Mouse (Mus musculus): ENCODE measurements at regions not wholly inside any gene's neighbourhood (a gene's known extent, or its start where the extent isn't known, plus 50 kb on each side); places are given as distances from the start of the nearest gene placed in this dataset.

- no peak for TF ChIP-seq FLI1 (IDR thresholded peaks at IDR 0.05; ENCODE audit: low read length)
- no peak for TF ChIP-seq GATA1 (IDR thresholded peaks at IDR 0.05; ENCODE audit: borderline replicate concordance, low read length)
- H3K4me3 ChIP-seq (replicated peaks), result no peak overlapping the region
- H3K4me1 ChIP-seq, result peaks cover 8% of the 10 kb centered on the region; the same call in 1 of the 2 replicates
- H3K9me3 ChIP-seq, result no peaks in the 10 kb centered on the region
- peaks cover 5% of the 10 kb centered on the region for H3K27me3 ChIP-seq (replicated peaks)
- no peaks in the 10 kb centered on the region for H3K36me3 ChIP-seq (replicated peaks; ENCODE audit: low read length)
Observed at GRCm38 (mm10) chr3:66661826-66662618, 319.2 kb upstream of the Rsrc1 start.

DNA sequence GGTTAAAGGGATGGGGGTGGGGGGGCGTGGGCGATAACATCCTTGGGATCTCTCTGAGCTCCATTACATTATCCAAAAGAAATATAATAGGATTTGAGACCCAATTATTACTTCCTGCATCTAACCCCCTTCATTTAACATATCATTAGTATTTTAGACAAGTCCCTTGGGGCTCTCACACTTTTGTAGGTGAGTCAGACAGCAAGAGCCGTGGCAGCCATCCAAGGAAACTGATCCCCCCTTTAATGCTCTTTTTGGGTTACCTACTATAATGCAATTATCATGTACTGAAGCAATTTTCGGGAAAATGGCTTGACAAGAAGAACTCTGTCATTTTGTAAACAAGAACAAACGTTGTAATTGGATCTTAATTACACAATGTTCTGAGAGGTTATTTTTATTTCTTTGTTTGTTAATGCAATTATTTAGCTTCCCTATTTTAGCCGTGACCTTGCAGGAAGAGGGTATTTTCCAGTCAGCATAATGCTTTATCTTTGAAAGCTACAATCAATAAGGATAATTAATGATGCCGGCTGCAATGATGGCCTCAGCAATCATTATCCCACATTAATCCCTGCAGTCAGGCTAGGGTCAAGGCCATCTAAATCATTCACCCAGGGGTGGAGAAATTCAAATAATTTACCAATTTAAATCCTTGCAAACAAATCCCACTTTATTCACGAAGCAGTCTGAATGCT lies 297.5 kb upstream of the Rsrc1 start:
- Histone ChIP-seq H3K4me1 (no peaks in the 10 kb centered on the region), H3K4me3 (replicated peaks) (no peak overlapping the region), H3K36me3 (replicated peaks; ENCODE audit: low read length) (no peaks in the 10 kb centered on the region), H3K9me3 (peaks cover 17% of the 10 kb centered on the region), H3K27me3 (replicated peaks) (peaks cover 1% of the 10 kb centered on the region)
- TF ChIP-seq FLI1 (IDR thresholded peaks at IDR 0.05; ENCODE audit: low read length) (no peak), GATA1 (IDR thresholded peaks at IDR 0.05; ENCODE audit: borderline replicate concordance, low read length) (no peak)

DNA sequence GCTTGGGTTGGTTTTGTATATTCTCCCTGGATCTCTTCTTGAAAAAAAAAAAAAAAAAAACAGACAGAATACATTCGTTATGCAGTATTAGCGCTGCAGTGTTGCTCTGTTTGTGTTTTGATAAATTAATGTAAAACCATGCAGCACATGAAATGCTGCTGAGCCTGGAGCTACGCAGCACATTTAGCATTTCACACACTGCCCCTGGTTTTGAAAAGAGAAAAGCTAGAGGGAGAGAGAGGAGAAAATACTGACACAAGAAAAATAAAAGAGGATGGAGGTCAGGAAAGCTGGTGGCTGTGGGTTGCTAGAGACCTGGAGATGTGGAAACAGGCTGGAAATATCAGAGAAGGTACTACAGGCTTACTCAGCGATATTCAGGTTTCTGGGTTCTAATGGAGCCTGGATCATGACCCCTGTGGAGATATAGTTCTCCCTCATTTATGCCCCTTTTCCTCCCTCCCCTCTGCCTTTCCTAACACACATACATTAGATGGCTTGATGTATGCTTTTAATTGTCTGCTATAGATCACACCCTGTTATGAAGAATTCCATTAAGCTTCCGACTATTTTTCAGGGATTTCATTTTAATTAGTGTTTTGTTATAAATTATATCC lies 296.8 kb upstream of the Rsrc1 start:
- peaks cover 1% of the 10 kb centered on the region for H3K27me3 ChIP-seq (replicated peaks)
- H3K4me3 ChIP-seq (replicated peaks), result no peak overlapping the region
- TF ChIP-seq FLI1 (IDR thresholded peaks at IDR 0.05; ENCODE audit: low read length) (no peak), GATA1 (IDR thresholded peaks at IDR 0.05; ENCODE audit: borderline replicate concordance, low read length) (no peak)
- peaks cover 17% of the 10 kb centered on the region for H3K9me3 ChIP-seq
- H3K36me3 ChIP-seq (replicated peaks; ENCODE audit: low read length), result no peaks in the 10 kb centered on the region
- H3K4me1 ChIP-seq, result no peaks in the 10 kb centered on the region

DNA sequence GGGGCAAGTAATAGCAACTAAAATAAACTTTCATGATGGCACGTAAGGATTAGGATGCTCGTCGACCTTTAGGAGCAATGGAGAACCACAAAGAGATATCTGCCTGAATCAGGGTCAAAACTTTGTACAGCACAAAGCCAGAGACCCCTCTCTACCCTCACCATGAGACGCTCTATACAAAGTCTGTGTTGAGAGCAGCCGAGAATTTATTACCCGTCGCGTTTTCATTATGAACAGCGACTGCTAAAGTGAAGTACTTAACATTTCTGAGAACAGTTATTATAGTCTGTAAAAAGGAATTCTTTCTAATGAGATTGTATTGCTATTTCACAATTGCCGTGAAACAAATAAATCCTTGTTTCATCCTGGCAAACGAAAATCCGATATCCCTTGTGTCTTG lies 296.1 kb upstream of the Rsrc1 start:
- peaks cover 17% of the 10 kb centered on the region for H3K9me3 ChIP-seq
- no peak for TF ChIP-seq FLI1 (IDR thresholded peaks at IDR 0.05; ENCODE audit: low read length)
- TF ChIP-seq GATA1 (IDR thresholded peaks at IDR 0.05; ENCODE audit: borderline replicate concordance, low read length), result no peak
- H3K4me1 ChIP-seq, result no peaks in the 10 kb centered on the region
- no peaks in the 10 kb centered on the region for H3K36me3 ChIP-seq (replicated peaks; ENCODE audit: low read length)
- no peak overlapping the region for H3K4me3 ChIP-seq (replicated peaks)
- peaks cover 1% of the 10 kb centered on the region for H3K27me3 ChIP-seq (replicated peaks)

- Histone ChIP-seq H3K36me3 (replicated peaks; ENCODE audit: low read length) (no peaks in the 10 kb centered on the region), H3K27me3 (replicated peaks) (peaks cover 1% of the 10 kb centered on the region), H3K9me3 (peaks cover 12% of the 10 kb centered on the region), H3K4me1 (no peaks in the 10 kb centered on the region), H3K4me3 (replicated peaks) (no peak overlapping the region)
- TF ChIP-seq FLI1 (IDR thresholded peaks at IDR 0.05; ENCODE audit: low read length) (no peak), GATA1 (IDR thresholded peaks at IDR 0.05; ENCODE audit: borderline replicate concordance, low read length) (no peak)
Observed at GRCm38 (mm10) chr3:66687126-66687525, 294.1 kb upstream of the Rsrc1 start.

- Histone ChIP-seq H3K27me3 (replicated peaks) (peaks cover 1% of the 10 kb centered on the region), H3K36me3 (replicated peaks; ENCODE audit: low read length) (no peaks in the 10 kb centered on the region)
- TF ChIP-seq GATA1 (IDR thresholded peaks at IDR 0.05; ENCODE audit: borderline replicate concordance, low read length) (no peak), FLI1 (IDR thresholded peaks at IDR 0.05; ENCODE audit: low read length) (no peak)
Observed at GRCm38 (mm10) chr3:66690906-66691522, 290.2 kb upstream of the Rsrc1 start.

GRCm38 (mm10) chr3:66695125-66695524 lies 286.1 kb upstream of the Rsrc1 start:
- H3K4me1 ChIP-seq, result peaks cover 19% of the 10 kb centered on the region
- no peaks in the 10 kb centered on the region for H3K36me3 ChIP-seq (replicated peaks; ENCODE audit: low read length)
- no peak overlapping the region for H3K4me3 ChIP-seq (replicated peaks)
- no peak for TF ChIP-seq FLI1 (IDR thresholded peaks at IDR 0.05; ENCODE audit: low read length)
- TF ChIP-seq GATA1 (IDR thresholded peaks at IDR 0.05; ENCODE audit: borderline replicate concordance, low read length), result no peak
- H3K27me3 ChIP-seq (replicated peaks), result no peaks in the 10 kb centered on the region
- no peaks in the 10 kb centered on the region for H3K9me3 ChIP-seq

More at GRCm38 (mm10) chr3:66690906-66691522, 290.2 kb upstream of the Rsrc1 start:
- no peak overlapping the region for H3K4me3 ChIP-seq (replicated peaks)
- no peaks in the 10 kb centered on the region for H3K4me1 ChIP-seq
- H3K9me3 ChIP-seq, result peaks cover 6% of the 10 kb centered on the region; the same call in 1 of the 2 replicates

GRCm38 (mm10) chr3:66695661-66696253 lies 285.4 kb upstream of the Rsrc1 start:
- Histone ChIP-seq H3K4me1 (peaks cover 24% of the 10 kb centered on the region), H3K36me3 (replicated peaks; ENCODE audit: low read length) (no peaks in the 10 kb centered on the region), H3K27me3 (replicated peaks) (no peaks in the 10 kb centered on the region), H3K4me3 (replicated peaks) (no peak overlapping the region), H3K9me3 (no peaks in the 10 kb centered on the region)
- TF ChIP-seq FLI1 (IDR thresholded peaks at IDR 0.05; ENCODE audit: low read length) (no peak), GATA1 (IDR thresholded peaks at IDR 0.05; ENCODE audit: borderline replicate concordance, low read length) (no peak)

DNA sequence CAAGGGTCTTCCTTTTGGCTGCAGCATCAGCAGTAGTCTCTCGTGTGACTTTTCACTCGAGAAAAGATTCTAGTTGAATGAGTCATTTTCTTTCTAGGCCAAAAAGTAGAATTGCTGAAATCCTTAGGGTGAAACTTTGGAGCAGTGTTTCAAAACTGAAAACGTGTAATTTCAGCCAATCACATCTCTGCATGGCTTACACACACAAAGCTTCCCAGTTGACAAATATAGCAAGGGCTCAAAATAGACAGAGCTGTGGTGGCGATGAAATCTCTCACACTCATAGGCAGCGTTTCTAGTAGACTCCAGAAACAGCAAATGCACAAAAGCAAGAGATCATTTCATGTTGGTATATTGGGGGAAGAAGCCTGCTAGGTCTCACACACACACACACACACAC lies 283.1 kb upstream of the Rsrc1 start:
- no peaks in the 10 kb centered on the region for H3K9me3 ChIP-seq
- H3K36me3 ChIP-seq (replicated peaks; ENCODE audit: low read length), result no peaks in the 10 kb centered on the region
- TF ChIP-seq GATA1 (IDR thresholded peaks at IDR 0.05; ENCODE audit: borderline replicate concordance, low read length), result no peak
- H3K27me3 ChIP-seq (replicated peaks), result no peaks in the 10 kb centered on the region
- no peak overlapping the region for H3K4me3 ChIP-seq (replicated peaks)
- peaks cover 24% of the 10 kb centered on the region for H3K4me1 ChIP-seq
